17 mouse cellular contexts compared by ENCODE assay signal in genomic region chr8:85405961-85406360, GRCm38 (mm10). TPM values are rescaled to one million over a fixed set of nuclear protein-coding genes. Genes with fewer than 3 reads are reported as not detected.
DNase-seq lines count a peak whose midpoint lies in the region; ATAC-seq and TF ChIP-seq lines count a peak whose summit lies in the region.
"Had no signal": no experiment of that assay in that cellular context is flagged by ENCODE, and none has a peak within 500 bp of the region (broad histone marks: within the 10 kb centered on the region; RNA-seq: fewer than 3 reads in every experiment).

No protein-coding gene starts in this region.

- no peaks in the 10 kb centered on the region for H3K9me3 ChIP-seq in heart, embryonic 10.5 days
- H3K9me3 ChIP-seq in heart, embryonic 11.5 days (replicated peaks; ENCODE audit: control insufficient read depth, low read length) = no peaks in the 10 kb centered on the region
- H3K9me3 ChIP-seq in heart, embryonic 15.5 days (replicated peaks) = no peaks in the 10 kb centered on the region
- H3K9me3 ChIP-seq in midbrain, embryonic 13.5 days = no peaks in the 10 kb centered on the region
- H3K9me3 ChIP-seq in midbrain, postnatal 0 days (ENCODE audit: low read length) = no peaks in the 10 kb centered on the region
- H3K9me3 ChIP-seq: embryonic facial prominence, embryonic 10.5 days; G1E; hindbrain, embryonic 15.5 days had no signal

- H3K27ac ChIP-seq in heart, embryonic 10.5 days = peak overlapping the region; percentile 81
- no peak overlapping the region for H3K27ac ChIP-seq in heart, embryonic 11.5 days (ENCODE audit: low read depth, low read length)
- H3K27ac ChIP-seq in heart, embryonic 15.5 days = 0 out of 2 replicates have a peak overlapping the region, but pooled peaks have one; percentile 2
- H3K27ac ChIP-seq in midbrain, embryonic 13.5 days = no peak overlapping the region; the same call in 1 of the 2 replicates
- H3K27ac ChIP-seq in midbrain, postnatal 0 days (ENCODE audit: low read depth, low read length) = no peak overlapping the region
- H3K27ac ChIP-seq: embryonic facial prominence, embryonic 10.5 days; hindbrain, embryonic 15.5 days had no signal

- intact Hi-C loops in heart, postnatal 25 days (cut with DNase I) = no loop called here

- peak; percentile 71 for DNase-seq in heart, embryonic 10.5 days (ENCODE audit: low spot score)
- no peak for DNase-seq in heart, postnatal 25 days (ENCODE audit: low spot score)
- no peak for DNase-seq in midbrain, postnatal 0 days (ENCODE audit: low spot score)
- DNase-seq: adrenal gland, adult 8-10 months; adrenal gland, postnatal 36 days; cerebellum, adult 2 months; cerebellum, postnatal 10 days; gastrocnemius, postnatal 14 days; kidney, adult 2 months had no signal

- peaks cover 16% of the 10 kb centered on the region for H3K4me1 ChIP-seq in heart, embryonic 10.5 days
- H3K4me1 ChIP-seq in heart, embryonic 11.5 days (ENCODE audit: control insufficient read depth, insufficient read depth, low read length) = peaks cover 9% of the 10 kb centered on the region
- H3K4me1 ChIP-seq in heart, embryonic 15.5 days (replicated peaks) = peaks cover 14% of the 10 kb centered on the region
- H3K4me1 ChIP-seq in midbrain, embryonic 13.5 days (replicated peaks) = peaks cover 10% of the 10 kb centered on the region; the same call in 1 of the 2 replicates
- no peaks in the 10 kb centered on the region for H3K4me1 ChIP-seq in midbrain, postnatal 0 days (ENCODE audit: insufficient read depth, low read length)
- H3K4me1 ChIP-seq: hindbrain, embryonic 15.5 days had no signal

- H3K27me3 ChIP-seq in heart, embryonic 10.5 days (ENCODE audit: insufficient read depth, poor library complexity, severe bottlenecking) = no peaks in the 10 kb centered on the region
- H3K27me3 ChIP-seq in heart, embryonic 11.5 days (ENCODE audit: control insufficient read depth, insufficient read depth, low read length) = no peaks in the 10 kb centered on the region
- no peaks in the 10 kb centered on the region for H3K27me3 ChIP-seq in heart, embryonic 15.5 days
- no peaks in the 10 kb centered on the region for H3K27me3 ChIP-seq in midbrain, embryonic 13.5 days
- no peaks in the 10 kb centered on the region for H3K27me3 ChIP-seq in midbrain, postnatal 0 days (ENCODE audit: insufficient read depth, low read length)
- H3K27me3 ChIP-seq: hindbrain, embryonic 15.5 days had no signal

- 62% methylated on average over 10 of the region's 10 CpGs for WGBS in heart, embryonic 10.5 days
- WGBS in heart, embryonic 11.5 days (ENCODE audit: insufficient replicate concordance) = 64% methylated on average over 10 of the region's 10 CpGs
- WGBS in heart, embryonic 15.5 days = 58% methylated on average over 10 of the region's 10 CpGs
- 75% methylated on average over 10 of the region's 10 CpGs for WGBS in midbrain, embryonic 13.5 days
- WGBS in midbrain, postnatal 0 days = 71% methylated on average over 10 of the region's 10 CpGs

- H3K4me3 ChIP-seq in heart, embryonic 10.5 days = 0 out of 2 replicates have a peak overlapping the region, but pooled peaks have one; percentile 15
- no peak overlapping the region for H3K4me3 ChIP-seq in heart, embryonic 11.5 days (ENCODE audit: low read depth, low read length)
- no peak overlapping the region for H3K4me3 ChIP-seq in heart, embryonic 15.5 days
- H3K4me3 ChIP-seq in midbrain, embryonic 13.5 days (replicated peaks) = no peak overlapping the region
- no peak overlapping the region for H3K4me3 ChIP-seq in midbrain, postnatal 0 days (ENCODE audit: low read depth, low read length)
- H3K4me3 ChIP-seq: embryonic facial prominence, embryonic 10.5 days; hindbrain, embryonic 15.5 days had no signal

- peaks cover 13% of the 10 kb centered on the region; the same call in 1 of the 2 replicates for H3K36me3 ChIP-seq in heart, embryonic 10.5 days
- no peaks in the 10 kb centered on the region for H3K36me3 ChIP-seq in heart, embryonic 11.5 days (ENCODE audit: control insufficient read depth, insufficient read depth, low read length)
- H3K36me3 ChIP-seq in heart, embryonic 15.5 days = peaks cover 2% of the 10 kb centered on the region; the same call in 1 of the 2 replicates
- H3K36me3 ChIP-seq in midbrain, embryonic 13.5 days = peaks cover 6% of the 10 kb centered on the region; the same call in 1 of the 2 replicates
- H3K36me3 ChIP-seq in midbrain, postnatal 0 days (ENCODE audit: insufficient read depth, low read length) = 0 out of 2 replicates have a peak, but pooled peaks cover 2% of the 10 kb centered on the region
- H3K36me3 ChIP-seq: hindbrain, embryonic 15.5 days had no signal

- no peak for TF ChIP-seq CTCF in midbrain, postnatal 0 days (IDR thresholded peaks at IDR 0.05)

- no peak for ATAC-seq in heart, embryonic 11.5 days (replicated peaks; ENCODE audit: insufficient number of reproducible peaks, low FRiP score, low TSS enrichment)
- no peak for ATAC-seq in heart, embryonic 15.5 days (replicated peaks; ENCODE audit: insufficient number of reproducible peaks, insufficient read depth, low FRiP score, low read depth)
- ATAC-seq in midbrain, embryonic 13.5 days = no peak
- no peak for ATAC-seq in midbrain, postnatal 0 days (ENCODE audit: low FRiP score)
- ATAC-seq: forebrain, embryonic 14.5 days; intestine, embryonic 16.5 days had no signal

- no peak overlapping the region for H3K9ac ChIP-seq in heart, embryonic 11.5 days (ENCODE audit: low read depth, low read length)
- no peak overlapping the region for H3K9ac ChIP-seq in heart, embryonic 15.5 days
- H3K9ac ChIP-seq in midbrain, embryonic 13.5 days (replicated peaks) = 0 out of 2 replicates have a peak overlapping the region, but pooled peaks have one; percentile 11
- no peak overlapping the region for H3K9ac ChIP-seq in midbrain, postnatal 0 days (replicated peaks; ENCODE audit: low read length, poor library complexity, severe bottlenecking)
- H3K9ac ChIP-seq: hindbrain, embryonic 15.5 days had no signal

- no peak overlapping the region; the same call in 1 of the 2 replicates for H3K4me2 ChIP-seq in heart, embryonic 11.5 days
- H3K4me2 ChIP-seq in heart, embryonic 15.5 days = no peak overlapping the region
- no peak overlapping the region for H3K4me2 ChIP-seq in midbrain, embryonic 13.5 days (replicated peaks)
- H3K4me2 ChIP-seq in midbrain, postnatal 0 days (ENCODE audit: low read depth, low read length, poor library complexity, severe bottlenecking) = no peak overlapping the region
- H3K4me2 ChIP-seq: hindbrain, embryonic 15.5 days had no signal

RNA-seq across cellular contexts. Expression of gene Mylk3, which starts 19.8 kb away (rescaled TPM):
- polyA plus RNA-seq in heart, embryonic 10.5 days (2016; fragmentation: Nextera tagmentation; extraction: Ambion mirVana) = 131 and 248 TPM in 2 replicates
- 167 and 212 TPM in 2 replicates for polyA plus RNA-seq in heart, embryonic 11.5 days (2014; fragmentation: Nextera tagmentation; extraction: Ambion mirVana)
- 214 and 224 TPM in 2 replicates for polyA plus RNA-seq in heart, embryonic 15.5 days (2015; fragmentation: Nextera tagmentation; extraction: Ambion mirVana)
- 100 to 1,000 TPM; 367 to 440 TPM for total RNA-seq in heart, postnatal 25 days (2021)
- 0.07 and 0.09 TPM in 2 replicates for polyA plus RNA-seq in midbrain, embryonic 13.5 days (2015; fragmentation: Nextera tagmentation; extraction: Ambion mirVana)
- 0.09 TPM in 1 of 2 replicates, not detected in the other for total RNA-seq in midbrain, postnatal 0 days (2014; rRNA removed)
- 0.18 and 0.46 TPM in 2 replicates for polyA plus RNA-seq in midbrain, postnatal 0 days (2015; fragmentation: Nextera tagmentation; extraction: Ambion mirVana)

RNA-seq across cellular contexts. Expression of gene 4921524J17Rik, which starts 26.7 kb away (rescaled TPM):
- polyA plus RNA-seq in heart, embryonic 10.5 days (2016; fragmentation: Nextera tagmentation; extraction: Ambion mirVana) = 61.0 and 64.9 TPM in 2 replicates
- 67.0 and 73.8 TPM in 2 replicates for polyA plus RNA-seq in heart, embryonic 11.5 days (2014; fragmentation: Nextera tagmentation; extraction: Ambion mirVana)
- polyA plus RNA-seq in heart, embryonic 15.5 days (2015; fragmentation: Nextera tagmentation; extraction: Ambion mirVana) = 50.6 and 63.7 TPM in 2 replicates
- 10 to 100 TPM; 21.6 to 25.2 TPM for total RNA-seq in heart, postnatal 25 days (2021)
- 39.4 and 46.3 TPM in 2 replicates for polyA plus RNA-seq in midbrain, embryonic 13.5 days (2015; fragmentation: Nextera tagmentation; extraction: Ambion mirVana)
- 13.4 and 17.9 TPM in 2 replicates for total RNA-seq in midbrain, postnatal 0 days (2014; rRNA removed)
- polyA plus RNA-seq in midbrain, postnatal 0 days (2015; fragmentation: Nextera tagmentation; extraction: Ambion mirVana) = 40.7 and 48.0 TPM in 2 replicates

Comparison
In these comparisons a context has a peak if more than half of its experiments do, and no peak if none do; other contexts are left out.
1. H3K27ac ChIP-seq: peak in heart, embryonic 10.5 days (single experiment) and heart, embryonic 15.5 days (single experiment); none in heart, embryonic 11.5 days (single experiment), midbrain, embryonic 13.5 days (single experiment) and midbrain, postnatal 0 days (single experiment).
2. RNA of gene Mylk3, which starts 19.8 kb away (polyA plus RNA-seq): 214 to 224 TPM in heart, embryonic 15.5 days, 167 to 212 TPM in heart, embryonic 11.5 days and 131 to 248 TPM in heart, embryonic 10.5 days; 0.18 to 0.46 TPM in midbrain, postnatal 0 days and 0.07 to 0.09 TPM in midbrain, embryonic 13.5 days; every median in the first group is over 10 times any median in the second.